Mouse (Mus musculus) neural tube, embryonic 13.5 days (tissue): ENCODE results near the gene Hmcn1. TPM values are rescaled to one million over a fixed set of nuclear protein-coding genes. Genes with fewer than 3 reads are reported as not detected.

Experiments used
- ATAC-seq: fragments of 200-750 bp; cut with Nextera tagmentation; 2 replicates; pipeline ENCODE4 v1.8.0; 2017; ENCODE audit warnings: low read depth, mild to moderate bottlenecking, moderate TSS enrichment, moderate library complexity
- H3K27ac ChIP-seq: fragments of 300-500 bp; sonication (generic); replicated peaks from 2 replicates; pipeline ENCODE4 v1.5.1; 2015; ENCODE audit warnings: moderate library complexity, mild to moderate bottlenecking, inconsistent platforms
- H3K27me3 ChIP-seq: fragments of 300-500 bp; sonication (generic); 2 replicates; pipeline ENCODE4 v1.6.1; 2015; ENCODE audit warnings: mild to moderate bottlenecking, inconsistent platforms
- H3K36me3 ChIP-seq: fragments of 300-500 bp; sonication (generic); 2 replicates; pipeline ENCODE4 v1.6.1; 2015; ENCODE audit warnings: mild to moderate bottlenecking, inconsistent platforms
- H3K4me1 ChIP-seq: fragments of 300-500 bp; sonication (generic); replicated peaks from 2 replicates; pipeline ENCODE4 v1.6.1; 2015; ENCODE audit warnings: inconsistent platforms
- H3K4me2 ChIP-seq: fragments of 300-500 bp; sonication (generic); 2 replicates; pipeline ENCODE4 v1.6.1; 2015; ENCODE audit warnings: inconsistent platforms, mild to moderate bottlenecking, moderate library complexity
- H3K4me3 ChIP-seq: fragments of 300-500 bp; sonication (generic); 2 replicates; pipeline ENCODE4 v1.5.1; 2015; ENCODE audit warnings: mild to moderate bottlenecking, inconsistent platforms
- H3K9ac ChIP-seq: fragments of 300-500 bp; sonication (generic); 2 replicates; pipeline ENCODE4 v1.6.1; 2015; ENCODE audit warnings: moderate library complexity, mild to moderate bottlenecking, inconsistent platforms
- H3K9me3 ChIP-seq: fragments of 300-500 bp; sonication (generic); 2 replicates; pipeline ENCODE4 v1.6.1; 2016; ENCODE audit warnings: inconsistent platforms
- WGBS: fragments of 180-500 bp; shearing (Covaris S2); methylation state at CpG from one replicate; pipeline ENCODE4 v1.1.7; 2015; 5-methylcytosine and 5-hydroxymethylcytosine counted together
- polyA plus RNA-seq: library from polyadenylated mRNA; unstranded; fragments of >200 nt; fragmentation: Nextera tagmentation; extraction: Ambion mirVana; gene quantifications from 2 replicates; pipeline ENCODE4 v1.2.1, GENCODE M21; 2015

The Hmcn1 gene
- polyA plus RNA-seq, 1 experiment from 2014 or later = 2.5 TPM

GRCm38 (mm10) chr1:150760801-150761331 is 232.4 kb downstream of the Hmcn1 start:
- Histone ChIP-seq H3K9ac (no peak overlapping the region), H3K36me3 (no peaks in the 10 kb centered on the region), H3K4me3 (no peak overlapping the region), H3K27me3 (no peaks in the 10 kb centered on the region), H3K4me1 (no peaks in the 10 kb centered on the region), H3K9me3 (no peaks in the 10 kb centered on the region), H3K4me2 (no peak overlapping the region), H3K27ac (no peak overlapping the region)
- ATAC-seq = no peak
- WGBS = 56% methylated on average over 2 of the region's 2 CpGs

- no peak for ATAC-seq
- no peak overlapping the region for H3K9ac ChIP-seq
- no peak overlapping the region for H3K4me2 ChIP-seq
- WGBS = 76% methylated on average over 2 of the region's 2 CpGs
- H3K4me3 ChIP-seq = no peak overlapping the region
- H3K36me3 ChIP-seq = no peaks in the 10 kb centered on the region
- no peaks in the 10 kb centered on the region for H3K27me3 ChIP-seq
- H3K9me3 ChIP-seq = no peaks in the 10 kb centered on the region
- no peak overlapping the region for H3K27ac ChIP-seq
- H3K4me1 ChIP-seq = no peaks in the 10 kb centered on the region
Measured at GRCm38 (mm10) chr1:150759476-150760079, 233.7 kb downstream of the Hmcn1 start.

- Histone ChIP-seq H3K4me3 (no peak overlapping the region), H3K4me2 (no peak overlapping the region), H3K36me3 (no peaks in the 10 kb centered on the region), H3K9me3 (no peaks in the 10 kb centered on the region), H3K27me3 (no peaks in the 10 kb centered on the region), H3K4me1 (no peaks in the 10 kb centered on the region), H3K27ac (no peak overlapping the region), H3K9ac (no peak overlapping the region)
- 92% methylated on average over 5 of the region's 5 CpGs for WGBS
- ATAC-seq = no peak
Measured at GRCm38 (mm10) chr1:150753920-150754319, 239.3 kb downstream of the Hmcn1 start.

- H3K4me2 ChIP-seq = no peak overlapping the region
- no peak overlapping the region for H3K9ac ChIP-seq
- H3K9me3 ChIP-seq = no peaks in the 10 kb centered on the region
- H3K27ac ChIP-seq = no peak overlapping the region
- H3K4me1 ChIP-seq = no peaks in the 10 kb centered on the region
- no peaks in the 10 kb centered on the region for H3K36me3 ChIP-seq
- no peak for ATAC-seq
- H3K27me3 ChIP-seq = no peaks in the 10 kb centered on the region
- 78% methylated on average over 3 of the region's 3 CpGs for WGBS
- no peak overlapping the region for H3K4me3 ChIP-seq
Measured at GRCm38 (mm10) chr1:150748783-150749182, 244.5 kb downstream of the Hmcn1 start.

- Histone ChIP-seq H3K36me3 (no peaks in the 10 kb centered on the region), H3K27me3 (no peaks in the 10 kb centered on the region), H3K27ac (no peak overlapping the region), H3K9me3 (no peaks in the 10 kb centered on the region), H3K9ac (no peak overlapping the region), H3K4me3 (no peak overlapping the region), H3K4me1 (no peaks in the 10 kb centered on the region), H3K4me2 (no peak overlapping the region)
- ATAC-seq = peak; percentile 71; the same call in 1 of the 2 replicates
- WGBS = 70% methylated on average over 4 of the region's 4 CpGs
Measured at GRCm38 (mm10) chr1:150747771-150748170, 245.5 kb downstream of the Hmcn1 start.

- Histone ChIP-seq H3K9ac (no peak overlapping the region), H3K9me3 (no peaks in the 10 kb centered on the region), H3K4me2 (no peak overlapping the region), H3K4me1 (no peaks in the 10 kb centered on the region), H3K27me3 (no peaks in the 10 kb centered on the region), H3K4me3 (no peak overlapping the region), H3K36me3 (no peaks in the 10 kb centered on the region), H3K27ac (no peak overlapping the region)
- no peak for ATAC-seq
- 91% methylated on average over 19 of the region's 19 CpGs for WGBS
Measured at GRCm38 (mm10) chr1:150743097-150743843, 250.0 kb downstream of the Hmcn1 start.

- H3K4me3 ChIP-seq = no peak overlapping the region
- no peaks in the 10 kb centered on the region for H3K9me3 ChIP-seq
- H3K4me2 ChIP-seq = no peak overlapping the region
- no peaks in the 10 kb centered on the region for H3K36me3 ChIP-seq
- 88% methylated on average over 7 of the region's 7 CpGs for WGBS
- no peaks in the 10 kb centered on the region for H3K27me3 ChIP-seq
- no peak for ATAC-seq
- H3K9ac ChIP-seq = no peak overlapping the region
- no peak overlapping the region for H3K27ac ChIP-seq
- H3K4me1 ChIP-seq = no peaks in the 10 kb centered on the region
Measured at GRCm38 (mm10) chr1:150742376-150743087, 250.7 kb downstream of the Hmcn1 start.

- Histone ChIP-seq H3K4me2 (no peak overlapping the region), H3K27me3 (no peaks in the 10 kb centered on the region), H3K27ac (no peak overlapping the region), H3K9ac (no peak overlapping the region), H3K4me1 (no peaks in the 10 kb centered on the region), H3K36me3 (no peaks in the 10 kb centered on the region), H3K4me3 (no peak overlapping the region), H3K9me3 (no peaks in the 10 kb centered on the region)
- WGBS = 81% methylated on average over 5 of the region's 5 CpGs
- no peak for ATAC-seq
Measured at GRCm38 (mm10) chr1:150711438-150711837, 281.8 kb downstream of the Hmcn1 start.

GRCm38 (mm10) chr1:150706502-150706901 is 286.7 kb downstream of the Hmcn1 start:
- no peaks in the 10 kb centered on the region for H3K36me3 ChIP-seq
- no peak for ATAC-seq
- no peak overlapping the region for H3K27ac ChIP-seq
- WGBS = 86% methylated on average over 4 of the region's 4 CpGs
- H3K27me3 ChIP-seq = no peaks in the 10 kb centered on the region
- H3K4me2 ChIP-seq = no peak overlapping the region
- H3K9ac ChIP-seq = no peak overlapping the region
- H3K4me3 ChIP-seq = no peak overlapping the region
- no peaks in the 10 kb centered on the region for H3K9me3 ChIP-seq
- no peaks in the 10 kb centered on the region for H3K4me1 ChIP-seq

GRCm38 (mm10) chr1:150697749-150698148 is 295.5 kb downstream of the Hmcn1 start:
- Histone ChIP-seq H3K4me2 (no peak overlapping the region), H3K4me1 (no peaks in the 10 kb centered on the region), H3K9me3 (no peaks in the 10 kb centered on the region), H3K9ac (no peak overlapping the region), H3K27ac (no peak overlapping the region), H3K27me3 (no peaks in the 10 kb centered on the region), H3K4me3 (no peak overlapping the region), H3K36me3 (no peaks in the 10 kb centered on the region)
- 94% methylated on average over 3 of the region's 3 CpGs for WGBS
- no peak for ATAC-seq

- Histone ChIP-seq H3K36me3 (no peaks in the 10 kb centered on the region), H3K9ac (no peak overlapping the region), H3K9me3 (no peaks in the 10 kb centered on the region), H3K4me2 (no peak overlapping the region), H3K27ac (no peak overlapping the region), H3K4me1 (no peaks in the 10 kb centered on the region), H3K27me3 (no peaks in the 10 kb centered on the region), H3K4me3 (no peak overlapping the region)
- no peak for ATAC-seq
- WGBS = 80% methylated on average over 6 of the region's 6 CpGs
Measured at GRCm38 (mm10) chr1:150682044-150682443, 311.2 kb downstream of the Hmcn1 start.

- H3K36me3 ChIP-seq = no peaks in the 10 kb centered on the region
- H3K9me3 ChIP-seq = no peaks in the 10 kb centered on the region
- H3K4me3 ChIP-seq = no peak overlapping the region
- ATAC-seq = no peak
- H3K27ac ChIP-seq = no peak overlapping the region
- WGBS = 91% methylated on average over 3 of the region's 3 CpGs
- no peaks in the 10 kb centered on the region for H3K4me1 ChIP-seq
- no peaks in the 10 kb centered on the region for H3K27me3 ChIP-seq
- no peak overlapping the region for H3K9ac ChIP-seq
- no peak overlapping the region for H3K4me2 ChIP-seq
Measured at GRCm38 (mm10) chr1:150681433-150681832, 311.8 kb downstream of the Hmcn1 start.
